Mouse (Mus musculus): ENCODE results near the gene Cipc. TPM values are rescaled to one million over a fixed set of nuclear protein-coding genes. Genes with fewer than 3 reads are reported as not detected.

Gene Cipc
- polyA plus RNA-seq, 1 experiment from 2014 or later = 53.6 TPM

GRCm38 (mm10) chr12:87002815-87003214, 56.0 kb downstream of the Cipc start:
- Histone ChIP-seq H3K27ac (replicated peaks) (no peak overlapping the region), H3K4me3 (no peak overlapping the region), H3K36me3 (no peaks in the 10 kb centered on the region), H3K9me3 (no peaks in the 10 kb centered on the region), H3K4me2 (replicated peaks) (no peak overlapping the region), H3K4me1 (peaks cover 7% of the 10 kb centered on the region), H3K9ac (replicated peaks) (no peak overlapping the region), H3K27me3 (no peaks in the 10 kb centered on the region)
- ATAC-seq (replicated peaks) = no peak
- WGBS = 78% methylated on average over 7 of the region's 7 CpGs

GRCm38 (mm10) chr12:87003606-87004005, 56.8 kb downstream of the Cipc start:
- H3K9ac ChIP-seq (replicated peaks) = no peak overlapping the region
- ATAC-seq (replicated peaks) = no peak
- peaks cover 7% of the 10 kb centered on the region for H3K4me1 ChIP-seq
- no peaks in the 10 kb centered on the region for H3K36me3 ChIP-seq
- H3K9me3 ChIP-seq = no peaks in the 10 kb centered on the region
- no peaks in the 10 kb centered on the region for H3K27me3 ChIP-seq
- 67% methylated on average over 3 of the region's 3 CpGs for WGBS
- H3K4me2 ChIP-seq (replicated peaks) = no peak overlapping the region
- H3K27ac ChIP-seq (replicated peaks) = no peak overlapping the region
- H3K4me3 ChIP-seq = no peak overlapping the region

- no peaks in the 10 kb centered on the region for H3K27me3 ChIP-seq
- no peaks in the 10 kb centered on the region for H3K36me3 ChIP-seq
- H3K9me3 ChIP-seq = no peaks in the 10 kb centered on the region
- no peak overlapping the region for H3K27ac ChIP-seq (replicated peaks)
- H3K9ac ChIP-seq (replicated peaks) = no peak overlapping the region
- no peak for ATAC-seq (replicated peaks)
- peaks cover 11% of the 10 kb centered on the region for H3K4me1 ChIP-seq
- H3K4me2 ChIP-seq (replicated peaks) = no peak overlapping the region
- WGBS = 85% methylated on average over 4 of the region's 4 CpGs
- H3K4me3 ChIP-seq = no peak overlapping the region
These were observed 57.8 kb downstream of the Cipc start for GRCm38 (mm10) chr12:87004596-87004995.

Other genes starting within 250 kb of the Cipc start
- 10.6 and 10.7 TPM in 2 replicates for gene Angel1, start 220.6 kb upstream of the Cipc start, polyA plus RNA-seq (2015; fragmentation: Nextera tagmentation; extraction: Ambion mirVana)
- gene Lrrc74a, start 212.7 kb upstream of the Cipc start, polyA plus RNA-seq (2015; fragmentation: Nextera tagmentation; extraction: Ambion mirVana) = not detected in 2 replicates
- 94.9 and 95.8 TPM in 2 replicates for gene Irf2bpl, start 62.2 kb upstream of the Cipc start, polyA plus RNA-seq (2015; fragmentation: Nextera tagmentation; extraction: Ambion mirVana)
- 6.6 and 7.1 TPM in 2 replicates for gene Zdhhc22, start 43.4 kb downstream of the Cipc start, polyA plus RNA-seq (2015; fragmentation: Nextera tagmentation; extraction: Ambion mirVana)
- 5.7 and 7.0 TPM in 2 replicates for gene Tmem63c, start 74.3 kb downstream of the Cipc start, polyA plus RNA-seq (2015; fragmentation: Nextera tagmentation; extraction: Ambion mirVana)
- gene Ngb, start 155.5 kb downstream of the Cipc start, polyA plus RNA-seq (2015; fragmentation: Nextera tagmentation; extraction: Ambion mirVana) = 1.8 and 2.0 TPM in 2 replicates
- 25.5 and 26.8 TPM in 2 replicates for gene Gstz1, start 200.1 kb downstream of the Cipc start, polyA plus RNA-seq (2015; fragmentation: Nextera tagmentation; extraction: Ambion mirVana)
- gene Pomt2, start 200.9 kb downstream of the Cipc start, polyA plus RNA-seq (2015; fragmentation: Nextera tagmentation; extraction: Ambion mirVana) = 12.5 and 12.8 TPM in 2 replicates